Mouse (Mus musculus) right cerebral cortex, adult 2 months (tissue): ENCODE measurements around the gene Gm11037.

ENCODE experiments used
- DNase-seq, 2 experiments: peaks; one replicate each; pipeline ENCODE4 v3.0.0; 2021 to 2022; ENCODE audit warnings: low spot score in 2 of 2

The Gm11037 gene

DNA sequence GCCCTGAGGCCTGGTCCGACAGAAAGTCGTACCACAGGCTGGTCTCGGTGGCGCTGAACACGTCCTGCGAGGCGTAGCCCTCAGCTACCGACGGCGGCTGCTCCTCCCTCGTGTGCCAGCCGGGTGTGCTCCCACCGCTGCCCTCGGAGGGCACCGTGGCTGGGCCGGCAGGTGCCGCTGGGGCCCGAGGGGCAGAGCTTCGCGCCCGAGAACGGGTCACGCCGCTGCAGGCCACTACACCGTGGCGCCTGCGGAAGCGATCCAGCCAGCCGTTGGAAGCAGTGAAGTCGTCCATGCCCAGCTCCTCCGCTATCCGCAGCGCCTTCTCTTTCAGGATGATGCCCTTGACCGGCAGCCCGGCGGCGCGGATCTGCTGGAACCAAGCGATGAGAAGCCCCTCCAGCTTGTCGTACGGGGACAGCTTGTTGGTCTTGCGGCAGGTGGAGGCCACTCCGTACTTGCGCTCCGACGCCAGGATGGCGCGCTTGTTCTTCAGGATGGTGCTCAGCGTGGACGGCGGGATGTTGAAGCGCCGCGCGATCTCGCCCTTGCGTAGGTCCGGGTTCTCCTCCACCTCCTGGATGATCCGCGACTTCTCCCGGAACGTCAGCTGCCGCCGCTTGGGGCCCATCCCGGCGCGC is 46.1 kb downstream of the Gm11037 start:
- DNase-seq = peak; percentile 56 to 65

DNA sequence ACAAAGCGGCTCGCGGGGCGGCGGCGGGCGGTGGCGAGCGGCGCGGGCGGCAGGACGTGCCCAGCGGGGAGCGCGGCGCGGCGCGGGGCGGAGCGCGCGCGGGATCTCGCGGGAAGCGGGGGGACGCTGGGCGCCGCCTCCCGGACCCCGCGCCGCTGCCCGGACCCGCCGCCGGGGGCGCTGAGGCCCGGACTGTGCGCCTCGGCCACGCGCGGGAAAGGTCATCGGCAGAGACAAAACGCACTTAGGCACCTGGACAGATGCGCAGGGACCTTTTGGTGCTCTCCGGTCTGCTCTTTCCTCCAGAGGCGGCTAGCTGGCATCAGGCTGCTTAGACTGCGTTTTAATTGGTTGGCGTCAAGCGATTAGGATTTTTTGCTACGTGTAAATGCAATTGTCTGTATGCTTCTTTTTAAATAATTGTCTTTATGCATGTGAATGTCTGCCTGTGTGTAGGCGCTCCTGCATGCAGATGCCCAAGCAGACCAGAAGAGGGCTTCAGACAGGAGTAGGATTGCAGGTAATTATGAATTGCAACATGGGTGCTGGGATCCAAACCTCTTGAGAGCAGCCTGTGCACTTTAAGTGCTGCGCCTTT is 46.8 kb downstream of the Gm11037 start, which contains the start of gene Cenpb:
TSS of gene Cenpb (minus strand) at position 78 of the 598 bp plus-strand sequence.
- peak; percentile 70 to 82 for DNase-seq
